ENCODE assay signal across 10 mouse cellular contexts in the genomic region with DNA sequence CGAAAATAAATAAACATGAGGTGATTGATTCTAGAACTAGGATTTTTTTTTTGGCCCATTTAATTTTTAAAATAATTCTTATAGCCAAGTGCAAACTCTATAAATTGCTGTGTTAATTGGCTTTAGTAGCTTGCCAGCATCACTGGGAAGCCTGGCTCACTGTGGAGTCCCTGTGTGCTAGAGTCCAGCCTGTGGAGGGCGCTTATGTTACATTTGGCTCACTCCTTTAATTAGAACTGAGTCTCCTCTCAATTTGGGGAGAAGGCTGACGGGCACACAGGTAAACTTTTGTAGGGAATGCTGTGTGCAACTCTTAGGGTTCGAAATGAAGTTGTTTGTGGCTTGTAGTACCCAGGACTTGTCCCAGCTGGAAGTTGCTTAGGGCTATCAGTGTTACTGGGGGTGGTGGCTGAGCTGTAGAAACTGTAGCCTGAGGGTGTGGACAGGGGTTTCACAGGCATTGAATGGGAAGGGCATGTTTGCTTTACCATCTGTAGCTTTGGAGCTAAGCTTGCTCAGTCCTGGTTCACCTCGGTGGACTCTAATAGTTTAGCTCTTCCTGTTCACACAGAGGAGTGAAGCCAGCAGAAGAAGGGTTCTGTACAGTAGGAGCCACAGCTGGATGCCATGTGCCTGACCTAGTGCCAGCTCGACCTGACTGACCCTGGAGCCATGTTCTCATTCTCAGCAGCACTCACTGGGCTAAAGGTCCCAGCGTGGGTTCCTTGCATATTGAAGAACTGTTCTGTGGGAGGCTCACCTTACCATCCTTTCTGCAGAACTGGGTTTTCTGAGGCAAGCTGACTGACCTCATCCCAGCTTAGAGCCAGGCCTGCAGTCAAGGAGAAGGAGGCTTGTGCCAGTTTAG. TPM values are rescaled to one million over a fixed set of nuclear protein-coding genes. Genes with fewer than 3 reads are reported as not detected.
DNase-seq lines count a peak whose midpoint lies in the region; ATAC-seq and TF ChIP-seq lines count a peak whose summit lies in the region.
"Had no signal": no experiment of that assay in that cellular context is flagged by ENCODE, and none has a peak within 500 bp of the region (broad histone marks: within the 10 kb centered on the region; RNA-seq: fewer than 3 reads in every experiment).

No protein-coding gene starts in this region.

- no peak overlapping the region for H3K4me3 ChIP-seq in kidney, embryonic 15.5 days (replicated peaks)
- no peak overlapping the region for H3K4me3 ChIP-seq in MEL (ENCODE audit: control insufficient read depth in 1 of 2, insufficient read depth in 1 of 2, low read depth in 2 of 2, low read length in 2 of 2)
- no peak overlapping the region for H3K4me3 ChIP-seq in intestine, embryonic 15.5 days (replicated peaks)

- H3K79me2 ChIP-seq in MEL (ENCODE audit: control insufficient read depth, insufficient read depth, low read length, poor library complexity) = no peaks in the 10 kb centered on the region

- WGBS in kidney, embryonic 15.5 days = 78% methylated on average over 7 of the region's 7 CpGs
- WGBS in intestine, embryonic 15.5 days = 73% methylated on average over 7 of the region's 7 CpGs

- H3K9ac ChIP-seq in kidney, embryonic 15.5 days = no peak overlapping the region
- H3K9ac ChIP-seq in MEL (ENCODE audit: control insufficient read depth, low read depth, low read length, poor library complexity, severe bottlenecking) = no peak overlapping the region
- no peak overlapping the region for H3K9ac ChIP-seq in intestine, embryonic 15.5 days

- no peak for TF ChIP-seq EP300 in MEL (IDR thresholded peaks at IDR 0.05; ENCODE audit: low read depth in 1 of 2, low read length in 2 of 2)

- H3K4me1 ChIP-seq in kidney, embryonic 15.5 days = no peaks in the 10 kb centered on the region
- H3K4me1 ChIP-seq in MEL (ENCODE audit: control insufficient read depth in 1 of 2, insufficient read depth in 2 of 2, low read length in 2 of 2) = no peaks in the 10 kb centered on the region
- no peaks in the 10 kb centered on the region; the same call in 1 of the 2 replicates for H3K4me1 ChIP-seq in intestine, embryonic 15.5 days (replicated peaks)

- H3K27ac ChIP-seq in kidney, embryonic 15.5 days = no peak overlapping the region
- H3K27ac ChIP-seq in MEL (ENCODE audit: control insufficient read depth, low read depth, low read length) = no peak overlapping the region
- peak overlapping the region; percentile 22; the same call in 1 of the 2 replicates for H3K27ac ChIP-seq in intestine, embryonic 15.5 days

- no peaks in the 10 kb centered on the region for H3K9me3 ChIP-seq in kidney, embryonic 15.5 days (replicated peaks)
- H3K9me3 ChIP-seq in MEL (replicated peaks; ENCODE audit: insufficient read depth, low read length) = no peaks in the 10 kb centered on the region
- no peaks in the 10 kb centered on the region for H3K9me3 ChIP-seq in intestine, embryonic 15.5 days

- no peak for ATAC-seq in kidney, embryonic 15.5 days (replicated peaks; ENCODE audit: low FRiP score)
- ATAC-seq in intestine, embryonic 15.5 days = peak; percentile 53

- peak in 1 of 3 experiments; percentile 21; a peak in 3 of 6 replicates for TF ChIP-seq CTCF in MEL (IDR thresholded peaks at IDR 0.05 in 2 of 3, conservative IDR thresholded peaks at IDR 0.05 in 1 of 3; ENCODE audit: control insufficient read depth in 1 of 3, insufficient read depth in 1 of 3, low read depth in 2 of 3, low read length in 3 of 3, poor library complexity in 1 of 3, severe bottlenecking in 1 of 3)

- TF ChIP-seq RAD21 in MEL (IDR thresholded peaks at IDR 0.05; ENCODE audit: low read depth, low read length) = peak; percentile 22

- peak; percentile 39 to 43 for DNase-seq in cerebellum, postnatal 10 days
- no peak for DNase-seq in cerebellum, adult 18-20 months
- peak; percentile 47 for DNase-seq in kidney, adult 9 months
- DNase-seq in MEL (ENCODE audit: low read depth, low spot score) = no peak
- DNase-seq in cerebellum, adult 11-12 months = no peak
- no peak for DNase-seq in right cerebral cortex, postnatal 14 days

- no peak; a peak in 1 of 4 replicates for TF ChIP-seq POLR2A in MEL (IDR thresholded peaks at IDR 0.05; ENCODE audit: control insufficient read depth in 1 of 2, insufficient read depth in 1 of 2, low read depth in 1 of 2, low read length in 2 of 2, poor library complexity in 1 of 2)

- no peaks in the 10 kb centered on the region for H3K27me3 ChIP-seq in kidney, embryonic 15.5 days
- no peaks in the 10 kb centered on the region for H3K27me3 ChIP-seq in MEL (ENCODE audit: control insufficient read depth in 1 of 2, insufficient read depth in 2 of 2, low read length in 2 of 2)
- no peaks in the 10 kb centered on the region for H3K27me3 ChIP-seq in intestine, embryonic 15.5 days (replicated peaks)

- H3K36me3 ChIP-seq in kidney, embryonic 15.5 days = peaks cover 93% of the 10 kb centered on the region
- H3K36me3 ChIP-seq in MEL (ENCODE audit: control insufficient read depth in 1 of 2, insufficient read depth in 2 of 2, low read length in 2 of 2) = peaks cover 0 to 23% of the 10 kb centered on the region in 2 experiments; a peak in 2 of 4 replicates
- peaks cover 40% of the 10 kb centered on the region for H3K36me3 ChIP-seq in intestine, embryonic 15.5 days

- H3K4me2 ChIP-seq in kidney, embryonic 15.5 days = no peak overlapping the region
- no peak overlapping the region for H3K4me2 ChIP-seq in intestine, embryonic 15.5 days (replicated peaks)

TF ChIP-seq in MEL, 35 proteins besides CTCF, POLR2A, EP300 and RAD21:
- TF ChIP-seq SMC3 (IDR thresholded peaks at IDR 0.05; ENCODE audit: low read depth, low read length) = peak; percentile 26; the same call in 1 of the 2 replicates
- no peak for TF ChIP-seq ZC3H11A (IDR thresholded peaks at IDR 0.05; ENCODE audit: low read depth, low read length)

RNA-seq across cellular contexts. Expression of gene Mn1, which starts 38.8 kb away (rescaled TPM):
- 6.2 and 7.8 TPM in 2 replicates for polyA plus RNA-seq in kidney, embryonic 15.5 days (2015; fragmentation: Nextera tagmentation; extraction: Ambion mirVana)
- total RNA-seq in MEL (2012; rRNA removed) = not detected in 2 replicates
- not detected for polyA plus RNA-seq in MEL (2012; ENCODE audit: insufficient read depth in 1 of 2, insufficient read length in 2 of 2, low read depth in 1 of 2, low replicate concordance in 2 of 2, missing spikeins in 1 of 2)
- polyA plus RNA-seq in intestine, embryonic 15.5 days (2015; fragmentation: Nextera tagmentation; extraction: Ambion mirVana) = 8.0 and 8.7 TPM in 2 replicates
- total RNA-seq: monocyte, adult 5-6 weeks had no signal
- polyA plus RNA-seq: C2C12 had no signal

RNA-seq across cellular contexts. Expression of gene Pitpnb, which starts 47.8 kb away (rescaled TPM):
- polyA plus RNA-seq in kidney, embryonic 15.5 days (2015; fragmentation: Nextera tagmentation; extraction: Ambion mirVana) = 101 and 104 TPM in 2 replicates
- 21.8 and 22.8 TPM in 2 replicates for total RNA-seq in MEL (2012; rRNA removed)
- polyA plus RNA-seq in MEL (2012; ENCODE audit: insufficient read depth in 1 of 2, insufficient read length in 2 of 2, low read depth in 1 of 2, low replicate concordance in 2 of 2, missing spikeins in 1 of 2) = 100 to 1,000 TPM in 1 of 2 experiments, 10 to 100 TPM in 1; 88.5 to 111 TPM
- 93.6 and 94.2 TPM in 2 replicates for polyA plus RNA-seq in intestine, embryonic 15.5 days (2015; fragmentation: Nextera tagmentation; extraction: Ambion mirVana)

Comparison
In these comparisons a context has a peak if more than half of its experiments do, and no peak if none do; other contexts are left out.
1. DNase-seq: peak in cerebellum, postnatal 10 days (2 of 2) and kidney, adult 9 months (single experiment); none in cerebellum, adult 18-20 months (0 of 2), MEL (single experiment), cerebellum, adult 11-12 months (single experiment) and right cerebral cortex, postnatal 14 days (single experiment).